30 mouse cellular contexts compared by ENCODE assay signal in the genomic region with DNA sequence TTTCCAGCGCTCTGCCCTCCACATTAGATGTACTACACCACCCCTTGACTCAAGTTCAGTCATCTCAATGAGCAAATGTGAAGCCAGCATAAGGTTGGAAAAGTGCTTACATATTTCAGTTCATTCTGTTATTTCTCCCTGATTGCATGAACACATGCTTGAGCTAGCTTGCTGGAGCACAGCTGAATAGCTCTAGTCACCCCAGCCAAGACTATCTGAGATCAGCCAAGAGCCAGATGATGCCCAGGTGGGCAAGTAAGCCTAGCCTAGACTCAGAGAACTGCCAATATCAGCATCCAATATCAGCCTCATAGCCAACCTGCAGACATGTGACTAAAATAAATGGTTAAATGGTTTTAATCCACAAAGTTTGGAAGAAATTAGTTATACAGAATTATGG.
DNase-seq lines count a peak whose midpoint lies in the region; ATAC-seq lines count a peak whose summit lies in the region.
"Had no signal": no experiment of that assay in that cellular context is flagged by ENCODE, and none has a peak within 500 bp of the region (broad histone marks: within the 10 kb centered on the region; RNA-seq: fewer than 3 reads in every experiment).

No protein-coding gene starts in this region.

- 90% methylated on average over 1 of the region's 1 CpGs for WGBS in forebrain, embryonic 14.5 days
- WGBS in forebrain, embryonic 11.5 days = 90% methylated on average over 1 of the region's 1 CpGs

- intact Hi-C loops in gastrocnemius, postnatal 14 days (cut with DNase I; ENCODE audit: low total_unique reads) = no loop called here
- intact Hi-C loops in left cerebral cortex, postnatal 4 days (cut with DNase I) = no loop called here
- intact Hi-C loops in left cerebral cortex, postnatal 36 days (cut with DNase I) = no loop called here

- no peak overlapping the region for H3K27ac ChIP-seq in forebrain, embryonic 14.5 days (ENCODE audit: low read depth, low read length)
- H3K27ac ChIP-seq in forebrain, embryonic 11.5 days (ENCODE audit: low read depth, low read length) = no peak overlapping the region
- H3K27ac ChIP-seq: embryonic facial prominence, embryonic 12.5 days; hindbrain, embryonic 12.5 days; kidney, embryonic 15.5 days; layer of hippocampus, adult 2 months; left cerebral cortex, adult 2 months; lung, embryonic 15.5 days; midbrain, embryonic 10.5 days; neural tube, embryonic 12.5 days; stomach, postnatal 0 days had no signal

- no peak for ATAC-seq in forebrain, embryonic 14.5 days
- ATAC-seq in forebrain, embryonic 11.5 days (replicated peaks; ENCODE audit: low FRiP score) = no peak
- ATAC-seq: CD4-positive, CD25-positive, alpha-beta regulatory T cell, adult 4 months; midbrain, embryonic 16.5 days had no signal

- peak; percentile 24 for DNase-seq in forebrain, embryonic 14.5 days (ENCODE audit: low spot score)
- no peak for DNase-seq in forebrain, embryonic 11.5 days (ENCODE audit: low spot score)
- DNase-seq in gastrocnemius, postnatal 14 days = peak; percentile 9
- no peak for DNase-seq in gastrocnemius, adult 8-10 months (ENCODE audit: low spot score in 2 of 2)
- DNase-seq in left cerebral cortex, postnatal 4 days = peak; percentile 63
- DNase-seq in left cerebral cortex, postnatal 36 days (ENCODE audit: low spot score in 2 of 2) = no peak
- DNase-seq in skeletal muscle tissue, adult 2 months (ENCODE audit: low read depth, low spot score) = peak; percentile 10
- DNase-seq: adrenal gland, postnatal 14 days; cerebellum, adult 18-20 months; cerebellum, postnatal 36 days; heart, postnatal 36 days; kidney, adult 18-20 months; kidney, postnatal 25 days; right cerebral cortex, adult 18-20 months; thymus, adult 18-20 months; thymus, postnatal 36 days had no signal

- no peaks in the 10 kb centered on the region for H3K9me3 ChIP-seq in forebrain, embryonic 14.5 days (replicated peaks; ENCODE audit: control insufficient read depth, low read length)
- no peaks in the 10 kb centered on the region for H3K9me3 ChIP-seq in forebrain, embryonic 11.5 days (ENCODE audit: control insufficient read depth, low read length)
- H3K9me3 ChIP-seq: embryonic facial prominence, embryonic 12.5 days; hindbrain, embryonic 12.5 days; kidney, embryonic 15.5 days; lung, embryonic 15.5 days; midbrain, embryonic 10.5 days; neural tube, embryonic 12.5 days had no signal

- H3K9ac ChIP-seq in forebrain, embryonic 14.5 days (ENCODE audit: low read length) = no peak overlapping the region
- H3K9ac ChIP-seq in forebrain, embryonic 11.5 days (ENCODE audit: low read length) = no peak overlapping the region
- H3K9ac ChIP-seq: embryonic facial prominence, embryonic 12.5 days; hindbrain, embryonic 12.5 days; kidney, embryonic 15.5 days; lung, embryonic 15.5 days; neural tube, embryonic 12.5 days had no signal

- H3K4me2 ChIP-seq in forebrain, embryonic 14.5 days (ENCODE audit: low read length) = no peak overlapping the region
- no peak overlapping the region for H3K4me2 ChIP-seq in forebrain, embryonic 11.5 days (ENCODE audit: low read depth, low read length, severe bottlenecking)
- H3K4me2 ChIP-seq: embryonic facial prominence, embryonic 12.5 days; heart, embryonic 11.5 days; hindbrain, embryonic 12.5 days; kidney, embryonic 15.5 days; liver, embryonic 11.5 days; lung, embryonic 15.5 days; neural tube, embryonic 12.5 days had no signal

- H3K4me3 ChIP-seq in forebrain, embryonic 14.5 days (ENCODE audit: low read depth, low read length) = no peak overlapping the region
- no peak overlapping the region for H3K4me3 ChIP-seq in forebrain, embryonic 11.5 days (ENCODE audit: low read depth, low read length)
- H3K4me3 ChIP-seq: embryonic facial prominence, embryonic 12.5 days; hindbrain, embryonic 12.5 days; kidney, embryonic 15.5 days; layer of hippocampus, adult 2 months; left cerebral cortex, adult 2 months; lung, embryonic 15.5 days; midbrain, embryonic 10.5 days; myocyte; neural tube, embryonic 12.5 days had no signal

- H3K36me3 ChIP-seq in forebrain, embryonic 14.5 days (ENCODE audit: control insufficient read depth, insufficient read depth, low read length) = no peaks in the 10 kb centered on the region
- H3K36me3 ChIP-seq in forebrain, embryonic 11.5 days (ENCODE audit: control insufficient read depth, insufficient read depth, low read length) = no peaks in the 10 kb centered on the region
- H3K36me3 ChIP-seq: embryonic facial prominence, embryonic 12.5 days; hindbrain, embryonic 12.5 days; kidney, embryonic 15.5 days; lung, embryonic 15.5 days; midbrain, embryonic 10.5 days; neural tube, embryonic 12.5 days had no signal

- no peaks in the 10 kb centered on the region for H3K27me3 ChIP-seq in forebrain, embryonic 14.5 days (replicated peaks; ENCODE audit: control insufficient read depth, insufficient read depth, low read length)
- no peaks in the 10 kb centered on the region for H3K27me3 ChIP-seq in forebrain, embryonic 11.5 days (ENCODE audit: control insufficient read depth, insufficient read depth, low read length)
- H3K27me3 ChIP-seq: embryonic facial prominence, embryonic 12.5 days; hindbrain, embryonic 12.5 days; kidney, embryonic 15.5 days; lung, embryonic 15.5 days; neural tube, embryonic 12.5 days had no signal

- no peaks in the 10 kb centered on the region for H3K4me1 ChIP-seq in forebrain, embryonic 14.5 days (ENCODE audit: control insufficient read depth, insufficient read depth, low read length)
- no peaks in the 10 kb centered on the region for H3K4me1 ChIP-seq in forebrain, embryonic 11.5 days (replicated peaks; ENCODE audit: control insufficient read depth, insufficient read depth, low read length)
- H3K4me1 ChIP-seq: embryonic facial prominence, embryonic 12.5 days; hindbrain, embryonic 12.5 days; kidney, embryonic 15.5 days; lung, embryonic 15.5 days; midbrain, embryonic 10.5 days; neural tube, embryonic 12.5 days had no signal

Comparison
In these comparisons a context has a peak if more than half of its experiments do, and no peak if none do; other contexts are left out.
1. DNase-seq: peak in forebrain, embryonic 14.5 days (single experiment), gastrocnemius, postnatal 14 days (single experiment), left cerebral cortex, postnatal 4 days (single experiment) and skeletal muscle tissue, adult 2 months (single experiment); none in forebrain, embryonic 11.5 days (single experiment), gastrocnemius, adult 8-10 months (0 of 2) and left cerebral cortex, postnatal 36 days (0 of 2).